Comparison of ENCODE assay signal across 14 mouse cellular contexts in genomic region chr13:30452126-30452525, GRCm38 (mm10).
DNase-seq lines count a peak whose midpoint lies in the region.
"Had no signal": no experiment of that assay in that cellular context is flagged by ENCODE, and none has a peak within 500 bp of the region (broad histone marks: within the 10 kb centered on the region; RNA-seq: fewer than 3 reads in every experiment).

No protein-coding gene starts in this region.

- DNase-seq in adrenal gland, adult (ENCODE audit: inconsistent age in 2 of 2, low spot score in 1 of 2), result peak; percentile 9 to 54
- no peak for DNase-seq in adrenal gland, postnatal 25 days
- peak; percentile 7 to 16 for DNase-seq in adrenal gland, postnatal 36 days
- DNase-seq in adrenal gland, postnatal 14 days, result no peak
- peak; percentile 69 for DNase-seq in Muller cell, postnatal 12 days (ENCODE audit: inconsistent ontology term)
- no peak for DNase-seq in kidney, postnatal 25 days
- no peak for DNase-seq in frontal cortex, adult 2 months (ENCODE audit: extremely low spot score in 1 of 2, low spot score in 1 of 2)
- DNase-seq: adrenal gland, postnatal 10 days; cerebellum, adult 11-12 months; cerebellum, adult 2 months; cerebellum, adult 9-10 months; cerebellum, postnatal 10 days; cerebellum, postnatal 25 days; forebrain, postnatal 0 days had no signal

Comparison
In these comparisons a context has a peak if more than half of its experiments do, and no peak if none do; other contexts are left out.
1. DNase-seq: peak in adrenal gland, adult (2 of 2), adrenal gland, postnatal 36 days (2 of 2) and Muller cell, postnatal 12 days (single experiment); none in adrenal gland, postnatal 25 days (single experiment), adrenal gland, postnatal 14 days (single experiment), kidney, postnatal 25 days (0 of 2) and frontal cortex, adult 2 months (0 of 2).